Mouse (Mus musculus) forebrain, embryonic 15.5 days (tissue): Measurements from ENCODE around the gene Frrs1. TPM values are rescaled to one million over a fixed set of nuclear protein-coding genes. Genes with fewer than 3 reads are reported as not detected.
"Not testable (repeated sequence)": the region's sequence is repeated elsewhere in the genome, so short reads cannot be mapped to it uniquely, and the experiment has no call there.

Experiments
- ATAC-seq: fragments of 200-750 bp; cut with Nextera tagmentation; replicated peaks from 2 replicates; pipeline ENCODE4 v1.8.0; 2017; ENCODE audit warnings: mild to moderate bottlenecking, moderate TSS enrichment, moderate library complexity
- H3K27ac ChIP-seq: fragments of 300-500 bp; sonication (generic); replicated peaks from 2 replicates; pipeline ENCODE4 v1.5.1; 2015; ENCODE audit warnings: mild to moderate bottlenecking, inconsistent platforms
- H3K27me3 ChIP-seq: fragments of 300-500 bp; sonication (generic); 2 replicates; pipeline ENCODE4 v1.6.1; 2015; ENCODE audit warnings: inconsistent platforms
- H3K36me3 ChIP-seq: fragments of 300-500 bp; sonication (generic); 2 replicates; pipeline ENCODE4 v1.6.1; 2015; ENCODE audit warnings: mild to moderate bottlenecking, inconsistent platforms
- H3K4me1 ChIP-seq: fragments of 300-500 bp; sonication (generic); 2 replicates; pipeline ENCODE4 v1.6.1; 2015; ENCODE audit warnings: inconsistent platforms
- H3K4me2 ChIP-seq: fragments of 300-500 bp; sonication (generic); replicated peaks from 2 replicates; pipeline ENCODE4 v1.6.1; 2015; ENCODE audit warnings: mild to moderate bottlenecking, inconsistent platforms
- H3K4me3 ChIP-seq: fragments of 300-500 bp; sonication (generic); 2 replicates; pipeline ENCODE4 v1.5.1; 2015; ENCODE audit warnings: mild to moderate bottlenecking, inconsistent platforms
- H3K9ac ChIP-seq: fragments of 300-500 bp; sonication (generic); replicated peaks from 2 replicates; pipeline ENCODE4 v1.6.1; 2015; ENCODE audit warnings: mild to moderate bottlenecking, inconsistent platforms
- H3K9me3 ChIP-seq: fragments of 300-500 bp; sonication (generic); 2 replicates; pipeline ENCODE4 v1.6.1; 2016; ENCODE audit warnings: inconsistent platforms
- WGBS: fragments of 180-500 bp; shearing (Covaris S2); methylation state at CpG from one replicate; pipeline ENCODE4 v1.1.7; 2015; ENCODE audit warnings: mixed read lengths; 5-methylcytosine and 5-hydroxymethylcytosine counted together
- polyA plus RNA-seq: library from polyadenylated mRNA; unstranded; fragments of >200 nt; fragmentation: Nextera tagmentation; extraction: Ambion mirVana; gene quantifications from 2 replicates; pipeline ENCODE4 v1.2.1, GENCODE M21; 2015

The Frrs1 gene
- 3.2 and 3.8 TPM in 2 replicates for polyA plus RNA-seq

GRCm38 (mm10) chr3:116858941-116859685, at the start of gene Frrs1:
Frrs1 (plus strand) TSS chr3:116859464.
- H3K4me1 ChIP-seq = 0 out of 2 replicates have a peak, but pooled peaks cover 3% of the 10 kb centered on the region
- H3K4me2 ChIP-seq = no peak within 1 kb of the TSS
- H3K27ac ChIP-seq = no peak within 1 kb of the TSS
- WGBS = 90% methylated on average over 9 of the region's 9 CpGs
- no peaks in the 10 kb centered on the region for H3K27me3 ChIP-seq
- no peak within 1 kb of the TSS for H3K4me3 ChIP-seq
- no peak within 1 kb of the TSS for H3K9ac ChIP-seq
- ATAC-seq = no peak
- no peaks in the 10 kb centered on the region for H3K36me3 ChIP-seq
- H3K9me3 ChIP-seq = no peaks in the 10 kb centered on the region

GRCm38 (mm10) chr3:116810351-116810750, 48.9 kb upstream of the Frrs1 start:
- WGBS = 91% methylated on average over 6 of the region's 6 CpGs

GRCm38 (mm10) chr3:116812946-116813345, 46.3 kb upstream of the Frrs1 start:
- Histone ChIP-seq H3K36me3 (no peaks in the 10 kb centered on the region), H3K4me3 (no peak overlapping the region), H3K4me2 (no peak overlapping the region), H3K9ac (no peak overlapping the region), H3K27ac (no peak overlapping the region), H3K9me3 (no peaks in the 10 kb centered on the region), H3K27me3 (no peaks in the 10 kb centered on the region), H3K4me1 (peaks cover 4% of the 10 kb centered on the region)
- ATAC-seq = no peak
- 93% methylated on average over 2 of the region's 2 CpGs for WGBS

More at GRCm38 (mm10) chr3:116810351-116810750, 48.9 kb upstream of the Frrs1 start:
- not testable (repeated sequence) for ATAC-seq, H3K36me3 ChIP-seq, H3K9me3 ChIP-seq, H3K4me3 ChIP-seq, H3K27ac ChIP-seq, H3K9ac ChIP-seq, H3K27me3 ChIP-seq, H3K4me2 ChIP-seq
- H3K4me1 ChIP-seq = peaks cover 13% of the 10 kb centered on the region

GRCm38 (mm10) chr3:116815305-116815797, 43.9 kb upstream of the Frrs1 start:
- 67% methylated on average over 6 of the region's 6 CpGs for WGBS
- H3K4me2 ChIP-seq = no peak overlapping the region

GRCm38 (mm10) chr3:116815916-116816315, 43.3 kb upstream of the Frrs1 start:
- Histone ChIP-seq H3K4me2 (no peak overlapping the region), H3K4me3 (no peak overlapping the region), H3K27ac (no peak overlapping the region), H3K4me1 (no peaks in the 10 kb centered on the region), H3K9ac (no peak overlapping the region), H3K9me3 (no peaks in the 10 kb centered on the region), H3K36me3 (no peaks in the 10 kb centered on the region), H3K27me3 (no peaks in the 10 kb centered on the region)
- WGBS = 63% methylated on average over 4 of the region's 4 CpGs
- no peak for ATAC-seq

More at GRCm38 (mm10) chr3:116815305-116815797, 43.9 kb upstream of the Frrs1 start:
- no peaks in the 10 kb centered on the region for H3K27me3 ChIP-seq
- no peaks in the 10 kb centered on the region for H3K9me3 ChIP-seq
- H3K4me1 ChIP-seq = no peaks in the 10 kb centered on the region
- H3K27ac ChIP-seq = no peak overlapping the region
- ATAC-seq = no peak
- no peaks in the 10 kb centered on the region for H3K36me3 ChIP-seq
- H3K9ac ChIP-seq = no peak overlapping the region
- H3K4me3 ChIP-seq = no peak overlapping the region

GRCm38 (mm10) chr3:116816674-116817215, 42.5 kb upstream of the Frrs1 start:
- Histone ChIP-seq H3K4me1 (no peaks in the 10 kb centered on the region), H3K27me3 (no peaks in the 10 kb centered on the region), H3K27ac (no peak overlapping the region), H3K36me3 (no peaks in the 10 kb centered on the region), H3K9ac (no peak overlapping the region), H3K4me2 (no peak overlapping the region), H3K9me3 (no peaks in the 10 kb centered on the region), H3K4me3 (no peak overlapping the region)
- no peak for ATAC-seq
- 91% methylated on average over 3 of the region's 3 CpGs for WGBS

GRCm38 (mm10) chr3:116817231-116817630, 42.0 kb upstream of the Frrs1 start:
- Histone ChIP-seq H3K4me2 (no peak overlapping the region), H3K9ac (no peak overlapping the region), H3K27me3 (no peaks in the 10 kb centered on the region), H3K4me1 (no peaks in the 10 kb centered on the region), H3K27ac (no peak overlapping the region), H3K9me3 (no peaks in the 10 kb centered on the region), H3K36me3 (no peaks in the 10 kb centered on the region), H3K4me3 (no peak overlapping the region)
- WGBS = 94% methylated on average over 7 of the region's 7 CpGs
- ATAC-seq = no peak

- ATAC-seq = no peak
- WGBS = 82% methylated on average over 4 of the region's 4 CpGs
- Histone ChIP-seq H3K9ac (no peak overlapping the region), H3K27me3 (no peaks in the 10 kb centered on the region), H3K4me2 (no peak overlapping the region), H3K27ac (no peak overlapping the region), H3K9me3 (no peaks in the 10 kb centered on the region), H3K36me3 (no peaks in the 10 kb centered on the region), H3K4me3 (no peak overlapping the region), H3K4me1 (no peaks in the 10 kb centered on the region)
Measured at GRCm38 (mm10) chr3:116826471-116827215, 32.6 kb upstream of the Frrs1 start.

GRCm38 (mm10) chr3:116829274-116829920, 29.9 kb upstream of the Frrs1 start:
- no peaks in the 10 kb centered on the region for H3K27me3 ChIP-seq
- H3K4me2 ChIP-seq = no peak overlapping the region
- no peaks in the 10 kb centered on the region for H3K36me3 ChIP-seq
- no peak overlapping the region for H3K9ac ChIP-seq
- H3K4me3 ChIP-seq = no peak overlapping the region
- no peaks in the 10 kb centered on the region for H3K9me3 ChIP-seq
- H3K4me1 ChIP-seq = no peaks in the 10 kb centered on the region
- H3K27ac ChIP-seq = no peak overlapping the region
- 88% methylated on average over 10 of the region's 10 CpGs for WGBS
- no peak for ATAC-seq

- no peaks in the 10 kb centered on the region for H3K9me3 ChIP-seq
- no peak overlapping the region for H3K9ac ChIP-seq
- H3K36me3 ChIP-seq = no peaks in the 10 kb centered on the region
- no peak for ATAC-seq
- no peak overlapping the region for H3K27ac ChIP-seq
- H3K4me1 ChIP-seq = peaks cover 4% of the 10 kb centered on the region; the same call in 1 of the 2 replicates
- H3K27me3 ChIP-seq = no peaks in the 10 kb centered on the region
- WGBS = 40% methylated on average over 5 of the region's 5 CpGs
- no peak overlapping the region for H3K4me3 ChIP-seq
- H3K4me2 ChIP-seq = no peak overlapping the region
Measured at GRCm38 (mm10) chr3:116831324-116831723, 27.9 kb upstream of the Frrs1 start.

GRCm38 (mm10) chr3:116832526-116833310, 26.5 kb upstream of the Frrs1 start:
- H3K27ac ChIP-seq = no peak overlapping the region
- H3K4me1 ChIP-seq = peaks cover 4% of the 10 kb centered on the region; the same call in 1 of the 2 replicates
- no peak overlapping the region for H3K4me3 ChIP-seq
- H3K9ac ChIP-seq = no peak overlapping the region
- 79% methylated on average over 7 of the region's 7 CpGs for WGBS
- no peaks in the 10 kb centered on the region for H3K9me3 ChIP-seq
- H3K36me3 ChIP-seq = no peaks in the 10 kb centered on the region
- H3K27me3 ChIP-seq = no peaks in the 10 kb centered on the region
- no peak for ATAC-seq
- no peak overlapping the region for H3K4me2 ChIP-seq
